In genomic region chr4:45183818-45184520, GRCm38 (mm10) we compare ENCODE assay signal across 8 mouse cellular contexts. TPM values are rescaled to one million over a fixed set of nuclear protein-coding genes. Genes with fewer than 3 reads are reported as not detected.
DNase-seq lines count a peak whose midpoint lies in the region.

No protein-coding gene starts in this region.

- H3K4me1 ChIP-seq in limb, embryonic 10.5 days: peaks cover 14% of the 10 kb centered on the region

- H3K27me3 ChIP-seq in limb, embryonic 10.5 days (ENCODE audit: low read depth, poor library complexity, severe bottlenecking): peaks cover 69% of the 10 kb centered on the region

- peak overlapping the region; percentile 59 for H3K27ac ChIP-seq in limb, embryonic 10.5 days

- DNase-seq in embryo, embryonic 11 days: peak; percentile 15
- DNase-seq in embryo, embryonic 9.5 days (ENCODE audit: extremely low spot score): no peak
- DNase-seq in right cerebral cortex, adult 18-20 months: peak; percentile 25
- no peak for DNase-seq in right cerebral cortex, postnatal 36 days (ENCODE audit: low spot score in 2 of 2)
- no peak for DNase-seq in limb, embryonic 10.5 days (ENCODE audit: low spot score)
- DNase-seq in retina, embryonic 14.5 days (ENCODE audit: low spot score): peak; percentile 23
- DNase-seq in urinary bladder, postnatal 10 days (ENCODE audit: low spot score): no peak
- DNase-seq in MN1 (ENCODE audit: low spot score): no peak

- H3K9me3 ChIP-seq in limb, embryonic 10.5 days (replicated peaks): no peaks in the 10 kb centered on the region

- H3K36me3 ChIP-seq in limb, embryonic 10.5 days: no peaks in the 10 kb centered on the region

- WGBS in limb, embryonic 10.5 days: 26% methylated on average over 13 of the region's 13 CpGs

- peak overlapping the region; percentile 61 for H3K4me3 ChIP-seq in limb, embryonic 10.5 days

RNA-seq across cellular contexts. Expression of gene Frmpd1, which starts 0.7 kb away (rescaled TPM):
- 0.45 and 1.2 TPM in 2 replicates for polyA plus RNA-seq in limb, embryonic 10.5 days (2016; fragmentation: Nextera tagmentation; extraction: Ambion mirVana)

Comparison
In these comparisons a context has a peak if more than half of its experiments do, and no peak if none do; other contexts are left out.
1. DNase-seq: peak in embryo, embryonic 11 days (single experiment), right cerebral cortex, adult 18-20 months (single experiment) and retina, embryonic 14.5 days (single experiment); none in embryo, embryonic 9.5 days (single experiment), right cerebral cortex, postnatal 36 days (0 of 2), limb, embryonic 10.5 days (single experiment), urinary bladder, postnatal 10 days (single experiment) and MN1 (single experiment).